Mouse (Mus musculus) embryo, embryonic 10.5 days (tissue): ENCODE results near the gene Palm.
"Not testable (repeated sequence)": the region's sequence is repeated elsewhere in the genome, so short reads cannot be mapped to it uniquely, and the experiment has no call there.

Experiments used
- DNase-seq: peaks from one replicate; pipeline ENCODE4 v3.0.0-alpha.2; 2015; ENCODE audit warnings: low spot score

Gene Palm

DNA sequence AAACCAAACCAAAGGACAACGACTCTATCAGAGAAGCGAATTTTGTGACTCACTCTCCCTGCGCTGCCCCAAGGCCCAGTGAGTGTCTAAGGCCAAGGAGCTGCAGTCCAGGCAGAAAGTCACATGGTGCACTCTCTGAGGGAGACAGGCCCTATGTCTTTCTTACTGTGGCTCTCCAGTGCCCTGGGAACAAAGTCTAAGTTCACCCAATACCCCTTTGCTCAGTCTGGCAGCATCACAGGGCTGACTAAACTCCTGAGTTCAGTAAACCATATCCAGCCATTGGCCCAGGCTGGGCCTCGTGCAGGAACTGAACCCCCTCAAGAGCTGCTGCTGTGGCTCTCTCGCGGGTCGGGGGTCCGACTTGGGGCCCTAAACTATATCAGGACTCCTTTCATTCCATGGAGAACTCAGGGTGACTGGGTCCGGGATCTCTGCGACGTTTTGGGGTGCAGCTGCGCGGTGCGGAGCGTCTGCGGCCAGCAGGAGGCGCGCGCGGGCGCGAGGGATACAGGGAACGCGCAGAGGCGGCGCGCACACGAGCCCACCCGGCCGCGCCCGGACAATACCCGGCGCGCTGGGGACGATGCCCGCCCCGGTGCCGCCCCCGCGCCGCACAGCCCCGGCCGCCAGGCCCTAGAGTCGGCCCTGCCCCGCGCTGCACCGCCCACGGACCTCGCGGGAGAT, at the start of gene Palm:
Palm (plus strand) TSS at position 522 of the 687 bp plus-strand sequence.
- DNase-seq = peak; percentile 82

DNA sequence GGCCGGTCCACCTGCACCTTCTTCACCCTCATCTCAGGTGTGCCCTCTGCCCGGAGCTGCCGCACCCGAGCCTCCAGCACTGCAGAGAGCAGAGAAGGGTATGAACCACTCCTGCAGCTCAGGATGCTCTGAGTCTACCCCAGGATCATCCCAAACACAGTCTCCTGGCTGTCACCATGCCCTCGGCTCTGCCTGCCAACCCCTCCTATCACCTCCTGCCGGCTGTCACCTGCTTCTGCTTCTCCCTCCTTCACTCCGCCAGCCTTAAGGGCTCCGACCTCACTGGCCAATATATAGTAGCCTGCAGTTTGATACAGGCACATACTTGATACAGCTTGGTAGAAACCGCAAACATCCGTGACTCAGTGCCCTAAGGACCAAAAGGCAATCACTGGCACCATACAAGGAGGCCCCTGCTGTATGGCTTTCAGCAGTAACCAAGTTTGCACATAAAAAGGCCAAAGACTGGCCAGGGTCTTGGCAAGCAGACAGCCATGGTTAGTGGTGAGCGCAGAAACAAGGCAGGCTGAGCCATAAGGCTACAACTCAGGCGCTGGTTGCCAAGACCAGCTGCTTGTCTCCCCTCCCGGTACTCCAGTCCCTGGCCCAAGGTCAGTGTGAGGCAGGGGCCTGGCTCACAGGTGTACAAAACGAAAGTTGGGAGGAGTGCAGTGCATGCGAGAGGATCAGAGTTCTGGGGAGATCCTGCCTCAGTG, 49.6 kb upstream of the Palm start:
- DNase-seq = no peak

DNA sequence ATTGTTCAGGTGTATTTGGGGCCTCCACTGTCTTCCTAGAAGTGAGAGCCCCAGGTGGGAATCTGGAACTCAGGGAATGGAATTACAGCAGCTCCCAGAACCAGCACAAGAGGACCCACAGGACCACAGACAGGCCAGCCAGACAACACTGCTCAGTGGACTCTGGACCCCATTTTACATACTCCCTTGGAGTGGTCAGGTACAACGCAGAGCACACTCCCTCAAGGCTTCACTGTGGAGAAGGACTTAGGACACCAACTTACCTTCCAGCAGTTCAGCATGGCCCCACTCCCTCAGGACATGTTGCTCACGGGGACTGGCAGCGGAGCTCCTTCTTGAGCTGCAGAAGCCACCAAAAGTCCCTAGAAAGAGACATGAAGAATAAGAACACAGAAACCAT, 48.0 kb upstream of the Palm start:
- no peak for DNase-seq

DNA sequence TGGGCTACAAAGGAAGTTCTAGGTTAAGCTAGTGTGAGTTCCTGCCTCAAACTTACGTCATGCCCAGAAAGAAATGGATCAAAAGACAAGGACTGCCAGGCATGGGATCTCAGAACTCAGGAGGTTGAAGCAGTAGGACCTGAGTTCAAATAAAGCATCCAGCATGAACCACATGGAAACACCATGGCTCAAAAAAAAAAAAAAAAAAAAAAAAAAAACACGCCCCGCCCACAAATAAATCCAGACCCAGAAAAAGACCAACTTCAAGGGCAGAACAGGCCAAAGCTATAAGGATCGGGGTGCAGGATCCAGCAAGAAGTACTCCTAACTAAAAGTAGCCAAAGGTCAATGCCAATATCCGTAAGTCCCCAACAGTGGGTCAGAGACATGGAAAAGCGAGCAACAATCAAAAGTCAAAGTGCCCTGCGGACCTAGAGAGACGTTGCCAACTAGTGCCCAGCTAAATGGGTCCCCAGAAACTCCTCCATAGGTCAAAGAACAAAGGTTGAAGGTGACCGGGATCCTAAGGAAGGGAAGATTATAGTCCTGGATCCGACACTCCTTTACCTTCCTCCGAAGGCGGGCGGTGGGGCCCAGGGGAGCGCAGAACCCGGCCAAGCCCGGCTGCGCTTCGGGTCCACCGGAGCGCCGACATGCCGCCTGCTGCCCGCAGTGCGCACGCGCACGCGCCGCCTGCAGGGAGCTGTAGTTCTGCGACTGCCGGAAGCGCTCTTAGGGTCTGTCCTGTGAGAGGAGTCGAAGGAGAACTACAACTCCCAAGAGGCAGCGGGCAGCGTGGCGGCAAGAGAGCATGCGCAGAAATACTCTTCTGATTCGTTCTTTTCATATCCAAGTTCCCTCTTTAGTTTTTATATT, 47.2 kb upstream of the Palm start, which contains the start of gene Polrmt:
Polrmt (minus strand) TSS at position 684 of the 876 bp plus-strand sequence.
- DNase-seq = peak; percentile 99

DNA sequence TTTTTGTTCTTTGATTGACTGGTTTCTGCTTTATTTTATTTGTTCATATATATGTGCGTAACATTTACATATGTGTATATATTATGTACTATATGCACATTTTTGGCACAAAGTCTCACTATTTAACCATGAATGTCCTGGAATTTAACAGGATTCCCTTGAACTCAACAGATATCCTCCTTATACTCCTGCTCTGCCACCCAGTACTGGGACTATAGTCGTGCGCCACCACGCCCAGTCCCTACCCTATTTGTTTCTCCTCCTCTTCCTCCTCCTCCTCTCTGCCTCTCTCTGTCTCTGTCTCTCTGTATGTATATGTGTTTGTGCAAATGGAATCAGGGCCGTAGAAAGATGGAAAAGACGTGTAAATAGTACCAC, 46.6 kb upstream of the Palm start:
- no peak for DNase-seq

DNA sequence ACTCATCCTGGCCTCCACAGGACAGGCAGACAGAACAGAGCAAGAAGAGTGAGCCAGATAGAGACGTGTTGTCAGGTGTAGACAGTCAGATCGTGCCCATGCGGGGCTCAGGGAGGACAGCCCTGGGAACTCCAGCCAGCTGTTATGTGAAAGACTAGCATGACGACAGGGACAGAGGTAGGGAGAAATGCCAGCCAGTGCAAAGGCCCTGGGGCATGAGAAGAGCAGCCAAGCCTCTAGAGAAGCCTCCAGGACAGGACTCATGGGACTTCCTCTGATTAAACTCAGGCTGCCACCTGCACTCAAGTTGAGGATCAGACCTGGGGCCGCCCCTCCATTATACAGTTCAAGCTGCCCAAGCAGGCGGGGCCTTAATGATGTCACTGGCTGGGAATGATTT, 44.9 kb upstream of the Palm start:
- DNase-seq = no peak

DNA sequence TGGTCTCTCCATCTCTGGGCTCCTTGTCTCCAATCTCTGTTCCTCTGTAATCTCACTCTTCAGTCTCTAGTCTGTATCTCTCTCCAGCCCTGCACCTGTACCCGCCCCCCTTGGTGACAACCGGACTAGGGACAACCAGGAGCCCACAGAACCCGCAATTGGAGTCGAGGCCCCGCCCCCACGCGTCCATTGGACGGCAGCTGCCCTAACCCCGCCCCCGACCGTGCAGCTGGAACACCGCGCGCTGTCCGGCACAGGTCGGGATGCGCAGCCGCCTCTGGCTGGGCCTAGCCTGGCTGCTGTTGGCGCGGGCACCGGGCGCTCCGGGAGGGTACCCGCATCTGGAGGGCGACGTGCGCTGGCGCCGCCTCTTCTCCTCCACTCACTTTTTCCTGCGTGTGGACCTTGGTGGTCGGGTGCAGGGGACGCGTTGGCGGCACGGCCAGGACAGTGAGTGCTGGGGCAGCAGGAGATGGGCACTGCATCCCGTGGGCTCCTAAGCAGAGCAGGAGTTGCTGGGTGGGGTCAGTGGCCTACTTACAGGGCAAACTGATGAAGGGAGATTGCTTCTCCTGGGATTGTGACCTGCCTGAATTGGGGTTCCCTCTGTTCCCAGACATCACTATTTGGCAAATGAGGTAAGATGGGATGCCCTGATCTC, 38.4 kb upstream of the Palm start, which contains the start of gene Fgf22:
Fgf22 (plus strand) TSS at position 221 of the 661 bp plus-strand sequence.
- DNase-seq = peak; percentile 83

DNA sequence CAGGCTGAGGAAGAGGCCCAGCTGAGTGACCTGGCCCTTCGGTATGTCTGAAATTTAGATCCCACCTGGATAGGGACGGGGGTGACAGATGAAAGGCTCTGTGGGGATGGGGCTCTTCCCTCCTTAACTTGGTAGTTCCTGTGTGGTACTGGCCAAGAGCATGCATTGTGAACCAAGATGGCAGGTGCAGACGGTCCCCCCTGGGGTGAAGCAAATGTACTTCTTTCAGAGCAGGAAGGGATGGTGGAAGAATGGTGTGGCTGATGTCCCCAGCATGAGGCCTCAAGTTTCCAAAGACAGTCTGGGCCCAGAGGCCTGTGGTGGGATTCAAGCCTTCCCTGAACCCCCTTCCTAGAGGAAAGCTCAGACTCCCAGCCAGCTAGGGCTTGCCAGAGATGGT, 37.5 kb upstream of the Palm start:
- no peak for DNase-seq

DNA sequence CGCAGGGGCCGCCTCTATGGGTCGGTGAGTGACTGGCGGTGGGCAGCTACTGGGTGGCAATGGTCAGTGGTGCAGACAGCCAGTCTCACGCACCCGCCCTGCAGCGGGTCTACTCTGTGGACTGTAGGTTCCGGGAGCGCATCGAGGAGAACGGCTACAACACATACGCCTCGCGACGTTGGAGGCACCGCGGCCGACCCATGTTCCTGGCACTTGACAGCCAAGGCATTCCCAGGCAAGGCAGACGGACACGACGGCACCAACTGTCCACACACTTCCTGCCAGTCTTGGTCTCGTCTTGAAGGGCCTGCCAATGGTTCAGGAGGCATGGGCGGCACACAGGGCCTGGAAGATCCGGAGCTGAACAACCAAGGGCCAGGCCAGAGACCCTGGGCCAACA, 36.7 kb upstream of the Palm start:
- DNase-seq = no peak

DNA sequence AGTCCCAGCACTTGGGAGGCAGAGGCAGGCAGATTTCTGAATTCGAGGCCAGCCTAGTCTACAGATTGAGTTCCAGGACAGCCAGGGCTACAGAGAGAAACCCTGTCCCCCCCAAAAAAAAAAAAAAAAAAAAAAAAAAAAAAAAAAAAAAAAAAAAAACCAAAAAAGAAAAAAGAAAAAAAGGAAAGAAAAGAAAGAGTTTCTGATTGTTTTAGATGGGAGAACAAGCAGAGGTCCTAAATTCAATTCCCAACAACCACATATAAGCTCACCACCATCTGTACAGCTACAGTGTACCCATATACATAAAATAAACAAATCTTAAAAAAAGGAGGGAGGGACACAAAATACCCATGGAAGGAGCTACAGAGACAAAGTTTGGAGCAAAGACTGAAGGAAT, 33.7 kb upstream of the Palm start:
- DNase-seq = not testable (repeated sequence)

DNA sequence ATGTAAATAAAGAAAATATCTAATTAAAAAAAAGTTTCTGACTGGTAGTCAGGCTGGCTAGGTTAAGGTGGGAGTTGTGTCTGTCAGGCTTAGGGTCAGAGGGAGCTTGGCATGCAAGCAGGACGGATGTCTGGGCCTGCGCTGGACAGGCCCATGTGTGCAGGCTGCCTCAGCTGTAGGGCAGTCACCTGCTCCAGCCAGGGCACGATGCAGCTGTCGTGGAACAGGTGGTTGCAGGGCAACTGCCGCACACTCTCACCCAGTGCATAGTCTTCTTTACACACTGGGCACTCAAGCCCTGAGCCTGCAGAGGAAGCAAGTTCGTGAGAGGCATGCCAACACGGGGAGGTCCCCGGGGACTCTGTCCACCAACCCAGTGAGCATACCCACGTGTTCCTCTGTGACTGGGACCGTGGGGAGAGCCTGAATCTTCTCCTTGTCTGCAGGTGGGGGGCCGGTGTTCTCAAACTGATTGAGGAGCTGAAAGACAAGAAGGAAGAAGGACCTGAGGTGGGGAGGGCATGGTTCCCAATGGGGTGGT, 32.7 kb upstream of the Palm start:
- no peak for DNase-seq

DNA sequence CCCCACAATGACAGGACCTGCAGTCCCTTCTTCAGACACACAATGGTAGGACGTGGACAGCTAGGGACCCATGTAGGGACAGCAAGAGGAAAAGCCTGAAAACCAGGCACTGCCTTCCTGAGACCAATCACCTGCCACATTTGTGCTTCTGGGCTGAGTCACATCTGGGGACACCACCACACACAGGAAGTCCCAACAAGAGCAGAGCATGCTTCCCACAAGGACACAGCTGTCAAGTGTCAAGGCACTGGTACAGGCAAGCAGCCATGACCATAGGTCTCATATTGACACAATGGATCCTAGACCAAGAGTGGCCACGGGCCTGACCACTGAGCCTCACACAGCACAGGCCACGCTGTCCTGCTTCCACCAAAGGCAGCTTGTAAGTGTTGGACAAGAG, 30.5 kb upstream of the Palm start:
- no peak for DNase-seq

DNA sequence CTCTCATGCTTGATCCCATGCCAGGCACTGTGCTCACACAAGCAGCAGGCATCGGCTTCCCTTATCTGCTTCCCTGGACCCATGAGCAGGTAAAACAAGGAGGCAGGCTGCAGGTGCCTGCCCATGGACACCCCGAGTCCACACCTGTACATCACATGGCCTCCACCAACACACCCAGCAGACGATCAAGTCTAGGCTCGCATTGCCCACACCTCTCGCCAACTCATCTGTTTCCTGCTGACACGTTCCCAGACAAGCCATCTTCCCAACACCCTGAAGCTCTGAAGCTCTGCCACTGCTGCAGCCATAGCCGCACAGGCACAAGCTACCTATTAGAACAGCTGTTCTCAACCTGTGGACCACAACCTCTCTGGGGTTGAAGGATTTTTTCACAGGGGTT, 29.1 kb upstream of the Palm start:
- DNase-seq = no peak

DNA sequence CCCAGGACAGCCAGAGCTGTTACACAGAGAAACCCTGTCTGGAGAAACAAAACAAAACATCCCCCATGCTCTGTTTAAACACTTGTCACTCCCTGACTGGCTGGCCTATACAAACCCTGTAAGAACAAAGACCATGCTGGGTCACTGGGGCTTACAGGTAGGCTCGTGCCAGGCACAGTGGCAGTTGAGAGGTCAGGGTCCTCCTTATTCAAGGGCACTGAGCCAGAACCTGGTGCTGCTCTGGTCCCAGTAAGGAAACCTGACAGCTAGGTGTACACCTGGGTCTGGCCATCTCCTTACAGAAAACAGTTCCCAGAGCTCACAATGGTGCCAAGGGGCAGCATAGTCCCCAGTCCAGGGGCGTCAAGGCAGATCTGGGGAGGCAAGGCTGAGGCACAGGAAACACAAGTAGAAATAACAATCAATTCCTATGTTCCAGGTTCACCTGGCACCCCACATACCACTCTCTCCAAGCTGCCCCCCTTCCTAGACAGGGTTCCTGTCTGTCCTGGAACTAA, 28.1 kb upstream of the Palm start:
- no peak for DNase-seq

DNA sequence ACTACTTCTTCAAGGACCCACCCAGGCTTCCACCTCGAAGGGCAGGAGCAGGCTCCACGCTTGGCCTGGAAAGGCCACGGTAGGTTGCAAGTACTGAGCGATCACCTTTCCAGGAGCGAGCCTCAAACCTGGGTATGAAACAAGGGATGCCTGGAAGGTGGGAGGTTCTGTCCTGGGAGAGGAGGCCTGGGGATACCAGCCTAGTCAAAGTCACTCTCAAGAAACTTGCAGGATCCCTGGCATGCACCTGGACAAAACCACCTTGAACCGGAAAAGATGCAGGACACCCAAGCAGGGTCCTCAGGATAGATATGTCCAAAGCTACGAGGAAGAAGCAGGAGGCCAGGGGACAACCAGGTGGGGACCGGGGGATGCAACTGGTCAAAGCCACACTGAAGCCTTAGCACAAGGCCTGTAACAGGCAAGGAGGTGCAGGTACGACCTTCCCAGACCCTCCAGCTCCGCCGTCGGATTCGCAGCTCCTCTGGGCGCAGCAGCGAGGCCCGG, 27.3 kb upstream of the Palm start:
- no peak for DNase-seq

DNA sequence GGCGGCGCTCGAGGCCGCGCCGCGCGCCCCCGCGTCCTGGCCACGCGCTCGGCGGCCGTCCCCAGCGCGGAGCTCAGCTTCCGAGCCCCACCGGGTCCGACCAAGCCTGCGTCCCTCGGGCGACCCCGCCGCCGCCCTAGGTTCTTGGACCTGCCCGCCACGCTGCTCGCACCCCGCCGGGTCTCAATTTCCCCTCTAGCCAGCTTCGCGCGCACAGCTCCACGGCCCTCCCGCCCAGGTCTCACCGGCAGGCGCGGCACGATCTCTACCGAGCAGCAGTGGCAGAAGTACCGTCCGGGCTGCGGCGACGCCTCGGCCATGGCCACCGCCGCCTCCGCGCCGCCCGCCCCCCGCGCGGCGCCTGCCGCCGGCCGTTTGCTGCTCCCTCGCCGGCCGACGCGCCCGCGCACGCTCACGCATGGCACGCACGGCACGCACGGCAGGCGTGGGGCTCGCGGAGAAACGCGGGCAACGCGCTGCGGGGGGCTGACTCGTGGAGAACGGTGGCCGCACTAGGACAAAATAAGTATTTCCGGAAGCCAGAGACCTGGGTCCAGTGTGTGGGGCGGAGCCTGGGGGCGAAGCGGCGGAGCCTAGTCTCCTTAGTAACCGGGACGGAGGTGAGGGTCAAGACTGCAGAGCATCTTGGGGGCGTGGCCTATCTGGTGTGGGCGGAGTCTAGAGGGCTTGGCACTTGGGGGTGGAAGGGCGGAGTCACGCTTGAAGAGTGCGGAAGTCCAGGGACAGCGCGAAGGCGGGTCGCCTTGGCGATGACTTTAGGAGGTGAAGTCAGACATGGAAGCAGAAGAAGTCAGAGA, 26.7 kb upstream of the Palm start, which contains the start of gene Rnf126:
Rnf126 (minus strand) TSS at position 445 of the 818 bp plus-strand sequence.
- peak; percentile 100 for DNase-seq

DNA sequence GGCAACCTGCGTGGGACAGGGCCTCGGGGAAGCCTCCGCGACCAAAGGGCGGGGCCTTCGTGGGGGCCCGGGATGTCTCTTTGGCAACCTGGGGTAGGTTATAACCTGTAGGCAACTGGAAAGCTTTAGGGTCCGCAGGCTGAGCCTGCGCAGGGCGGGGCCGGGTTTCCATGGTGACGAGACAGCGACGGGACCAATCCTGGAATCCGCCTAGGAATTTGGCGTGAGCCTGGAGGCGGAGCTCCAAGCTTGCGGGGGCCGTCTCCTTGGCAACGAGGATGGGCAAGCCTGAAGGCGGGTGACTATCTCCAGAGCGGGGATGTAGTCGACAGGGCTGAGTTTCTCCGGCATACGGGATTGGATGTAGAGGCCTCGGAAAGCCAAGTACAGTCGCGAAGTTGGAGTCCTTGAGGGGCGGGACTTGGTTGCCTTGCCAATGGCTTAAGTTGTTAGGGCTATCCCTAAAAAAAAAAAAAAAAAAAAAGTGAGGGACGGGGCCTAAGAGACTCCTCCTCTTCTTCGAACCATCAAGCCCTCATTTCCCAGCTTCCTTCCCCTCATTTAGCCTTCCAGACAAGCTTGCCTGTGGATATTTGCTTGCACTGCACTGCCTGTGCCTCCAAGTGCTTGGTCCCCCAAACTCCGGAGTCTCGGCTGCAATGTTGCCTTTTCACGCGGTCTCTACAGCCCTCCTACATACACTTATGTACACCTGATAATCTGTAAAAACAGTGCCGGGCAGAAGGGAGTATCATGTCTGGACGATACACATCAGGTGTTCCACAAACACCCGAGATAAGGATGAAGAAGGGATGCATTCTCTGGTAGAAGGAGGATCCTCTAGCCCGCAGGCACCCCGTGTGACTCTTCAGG, 25.8 kb upstream of the Palm start:
- DNase-seq = peak; percentile 97

DNA sequence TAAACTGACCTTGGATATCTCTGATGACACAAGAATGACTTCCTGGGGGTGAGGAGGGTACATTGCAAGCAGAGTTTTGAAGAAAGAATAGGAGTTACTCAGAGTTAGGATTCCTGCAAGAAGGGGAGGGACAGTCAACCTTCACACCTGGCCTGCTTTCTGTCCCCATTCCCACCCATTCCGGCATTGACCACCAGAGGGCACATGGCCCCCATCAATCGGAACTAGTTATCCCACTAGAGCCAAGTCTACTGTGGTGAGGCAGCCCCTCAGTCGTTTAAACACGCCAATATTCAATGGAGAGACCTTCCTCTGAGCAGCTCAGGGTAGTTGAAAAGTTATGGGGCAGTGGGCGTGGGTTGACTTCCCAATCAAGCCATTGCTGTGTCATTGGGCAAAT, 25.0 kb upstream of the Palm start:
- DNase-seq = peak; percentile 87

DNA sequence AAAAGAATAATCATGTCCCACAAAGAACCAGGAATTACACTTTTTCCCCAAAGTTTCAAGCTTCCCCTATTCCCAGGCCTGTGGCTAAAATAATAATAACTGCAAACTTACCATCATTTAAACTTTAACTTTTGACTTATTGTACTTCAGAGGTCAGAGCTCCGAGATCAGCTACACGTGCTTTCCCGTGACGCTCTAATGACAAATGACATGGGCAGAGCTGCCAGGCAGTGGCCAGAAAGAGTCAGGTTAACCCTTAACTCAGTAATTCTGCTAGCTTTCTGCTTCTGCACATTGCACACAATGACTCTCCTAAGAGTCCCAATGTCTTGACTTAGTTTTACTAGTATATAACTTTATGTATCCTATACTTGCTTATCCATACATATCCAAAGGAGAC, 24.0 kb upstream of the Palm start:
- DNase-seq = no peak
